Mouse (Mus musculus) megakaryocyte, embryonic 14.5 days (primary cell): ENCODE results near the gene Hspa14.

ENCODE experiments used
- FLI1 ChIP-seq: IDR thresholded peaks from 2 replicates; pipeline ENCODE4 v1.6.1; 2012; ENCODE audit warnings: low read length, inconsistent platforms, mixed read lengths
- GATA1 ChIP-seq: IDR thresholded peaks from 3 replicates; pipeline ENCODE4 v1.6.1; 2012; ENCODE audit warnings: mixed read lengths, low read length, inconsistent platforms, borderline replicate concordance

GRCm38 (mm10) chr2:3445984-3446383 lies 66.6 kb downstream of the Hspa14 start:
- TF ChIP-seq GATA1, result no peak
- TF ChIP-seq FLI1, result no peak
